Mouse (Mus musculus): Measurements from ENCODE around the gene Kdf1.

- no peak for TF ChIP-seq CTCF (IDR thresholded peaks at IDR 0.05 in 2 of 3, conservative IDR thresholded peaks at IDR 0.05 in 1 of 3; ENCODE audit: control insufficient read depth in 1 of 3, insufficient read depth in 1 of 3, low read depth in 2 of 3, low read length in 3 of 3, poor library complexity in 1 of 3, severe bottlenecking in 1 of 3)
- TF ChIP-seq JUND (IDR thresholded peaks at IDR 0.05; ENCODE audit: low read depth, low read length), result no peak
- TF ChIP-seq TCF12 (IDR thresholded peaks at IDR 0.05; ENCODE audit: low read depth, low read length), result no peak
- no peak for TF ChIP-seq ZMIZ1 (IDR thresholded peaks at IDR 0.05; ENCODE audit: low read depth, low read length)
- TF ChIP-seq NRF1 (IDR thresholded peaks at IDR 0.05; ENCODE audit: insufficient read depth, low read depth, low read length, poor library complexity, severe bottlenecking), result no peak
- no peak for TF ChIP-seq MAX (IDR thresholded peaks at IDR 0.05; ENCODE audit: low read length)
- no peak for TF ChIP-seq ZC3H11A (IDR thresholded peaks at IDR 0.05; ENCODE audit: low read depth, low read length)
- peak; percentile 90 for TF ChIP-seq BHLHE40 (IDR thresholded peaks at IDR 0.05; ENCODE audit: borderline replicate concordance, low read depth, low read length)
- no peak for TF ChIP-seq ZNF384 (IDR thresholded peaks at IDR 0.05; ENCODE audit: low read depth, low read length)
These were observed 20.5 kb upstream of the Kdf1 start, which contains the start of gene Trnp1 for GRCm38 (mm10) chr4:133498160-133498724.

Data from MEL (cell line).